Mouse (Mus musculus) heart, adult 8-10 months (tissue): Measurements from ENCODE around the gene Usp29. TPM values are rescaled to one million over a fixed set of nuclear protein-coding genes. Genes with fewer than 3 reads are reported as not detected.
A peak's percentile ranks its signal among the peaks of the same experiment; 100 is the strongest.

Experiments used
- DNase-seq: peaks from one replicate; pipeline ENCODE4 v3.0.0; 2022; ENCODE audit warnings: low spot score
- total RNA-seq, 4 experiments: library from RNA; stranded (reverse); gene quantifications; 2 replicates each; pipeline ENCODE4 v1.2.4; 2022

The Usp29 gene
- total RNA-seq, 4 experiments from 2014 or later = not detected

DNA sequence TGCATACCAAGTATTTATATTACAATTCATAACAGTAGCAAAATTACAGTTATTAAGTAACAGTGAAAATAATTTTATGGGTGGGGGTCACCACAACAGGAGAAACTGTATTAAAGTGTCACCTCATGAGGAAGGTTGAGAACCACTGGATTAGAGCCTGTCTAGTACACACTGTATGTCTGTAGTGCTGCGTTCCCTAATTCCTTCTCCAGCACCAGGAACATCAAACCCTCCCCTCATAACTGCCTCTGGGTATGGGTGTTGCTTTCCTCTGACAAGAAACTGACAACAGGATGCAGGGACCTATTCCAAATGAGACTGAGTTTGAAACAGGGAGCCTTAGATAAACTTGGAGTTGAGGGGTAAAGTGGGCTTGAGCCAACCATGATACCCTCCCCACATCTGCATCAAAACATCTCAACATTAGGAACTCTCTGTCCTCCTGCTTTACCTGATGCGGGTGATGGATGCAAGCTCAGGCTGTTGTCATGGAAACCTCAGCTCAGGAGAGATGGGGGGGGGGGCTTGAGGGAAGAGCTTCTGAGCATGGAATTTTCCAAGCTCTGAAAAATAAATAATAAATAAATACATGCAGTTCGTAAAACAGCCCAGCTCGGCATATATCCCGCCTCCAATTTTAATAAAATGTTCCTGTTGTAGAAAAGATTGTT is 86.5 kb downstream of the Usp29 start:
- DNase-seq = no peak

DNA sequence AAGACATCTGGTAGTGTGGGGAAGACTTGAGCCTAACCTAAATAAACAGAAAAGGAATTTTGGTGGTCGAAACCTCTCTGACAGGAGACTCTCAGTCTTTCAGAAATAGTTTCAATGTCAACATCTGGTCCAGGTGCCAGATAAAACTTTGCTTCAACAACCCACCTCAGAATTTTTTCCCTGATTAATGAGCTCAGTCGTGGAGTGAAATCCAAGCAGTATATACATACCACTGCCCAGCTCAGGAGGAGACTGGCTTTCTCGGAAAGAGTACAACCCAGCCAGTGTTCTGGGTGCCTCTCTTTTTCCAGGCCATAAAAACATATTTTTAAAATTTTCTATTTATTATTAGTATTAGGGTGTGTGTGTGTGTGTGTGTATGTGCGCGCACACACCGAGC is 89.9 kb downstream of the Usp29 start:
- no peak for DNase-seq

DNA sequence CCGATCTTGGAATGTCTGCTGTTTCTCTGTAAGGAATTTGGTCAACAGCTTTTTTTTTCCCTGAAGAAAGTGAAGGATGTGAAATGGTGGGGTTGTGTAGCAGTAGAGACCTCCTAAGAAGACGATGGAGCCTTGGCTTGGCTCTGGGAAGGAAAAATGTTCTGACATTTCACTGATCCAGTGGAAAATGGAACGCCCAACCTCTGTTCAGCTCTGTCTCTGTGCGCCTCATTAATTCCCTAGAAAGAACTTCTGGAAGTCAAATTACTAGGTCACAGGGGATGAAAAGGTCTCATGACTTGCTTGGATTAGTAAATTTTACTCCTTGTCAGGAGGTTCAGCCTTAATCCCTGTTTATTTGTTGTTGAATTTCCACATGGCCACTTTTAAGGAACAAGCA is 92.3 kb downstream of the Usp29 start:
- no peak for DNase-seq

DNA sequence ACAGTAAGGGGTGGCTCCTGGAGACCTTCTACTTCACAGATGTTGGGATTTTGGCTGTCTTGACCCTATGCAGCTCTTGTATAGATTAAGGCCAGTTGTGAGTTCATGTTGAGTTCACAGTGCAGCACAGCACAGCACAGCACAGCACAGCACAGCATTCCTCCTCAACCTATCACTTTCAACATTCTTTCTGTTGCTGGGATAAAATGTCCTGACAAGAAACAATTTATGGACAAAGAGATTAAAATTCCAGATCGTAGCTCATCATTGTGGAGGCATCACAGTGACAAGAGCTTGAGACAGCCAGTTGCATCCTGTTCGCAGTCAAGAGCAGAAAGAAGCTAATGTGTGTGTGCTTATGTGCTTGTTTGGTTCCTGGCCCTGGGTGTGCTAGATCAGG is 93.3 kb downstream of the Usp29 start:
- DNase-seq = no peak

DNA sequence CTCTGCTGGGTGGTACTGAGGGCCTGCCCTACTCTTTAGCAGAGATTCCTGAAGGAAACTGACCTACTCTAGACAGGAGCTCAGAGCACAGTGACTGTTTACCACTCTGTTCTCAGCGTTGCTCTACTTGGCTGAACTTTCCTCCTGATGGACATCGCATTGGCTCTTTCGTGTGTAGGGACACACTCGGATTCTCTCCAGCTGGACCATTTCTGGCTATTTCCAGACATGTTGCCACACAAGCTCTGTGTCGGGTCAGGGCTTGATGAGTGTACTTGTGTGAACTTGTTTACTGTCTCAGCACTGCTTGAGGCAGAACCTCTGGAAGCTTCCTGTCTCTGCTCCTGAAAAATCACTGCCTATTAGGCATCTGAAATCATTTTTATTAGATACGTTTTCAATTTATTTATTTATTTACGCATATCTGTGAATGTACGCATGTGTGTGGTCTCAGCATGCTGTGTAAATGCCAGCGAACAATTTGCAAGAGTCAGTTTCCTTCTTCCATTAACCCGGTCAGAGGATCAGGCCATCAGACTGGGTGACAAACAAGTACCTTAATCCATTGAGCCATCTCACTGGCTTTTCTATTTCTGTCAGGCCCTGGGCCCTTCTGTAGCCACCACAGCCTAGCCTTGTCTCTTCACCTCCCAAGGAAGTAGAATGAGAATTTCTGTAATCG is 95.7 kb downstream of the Usp29 start:
- peak; percentile 36 for DNase-seq

DNA sequence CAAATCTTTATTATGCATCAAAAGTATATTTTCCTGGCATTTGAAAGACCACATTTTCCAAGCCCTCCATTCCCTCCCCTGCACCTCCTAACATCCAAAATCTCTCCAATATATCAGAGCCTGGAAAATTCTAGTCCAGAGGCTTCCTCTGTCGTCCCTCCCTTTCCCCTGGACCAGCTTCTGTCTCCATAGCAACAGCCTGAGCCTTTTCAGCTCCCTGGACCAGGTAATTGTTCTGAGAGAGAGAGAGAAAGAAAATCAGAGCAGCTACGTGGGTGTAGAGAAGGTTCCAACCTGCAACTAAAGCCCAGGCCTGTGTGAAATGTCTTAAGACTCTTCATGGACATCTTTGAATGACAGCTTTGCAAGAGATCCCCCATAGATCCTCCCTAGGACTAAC is 98.8 kb downstream of the Usp29 start:
- no peak for DNase-seq

DNA sequence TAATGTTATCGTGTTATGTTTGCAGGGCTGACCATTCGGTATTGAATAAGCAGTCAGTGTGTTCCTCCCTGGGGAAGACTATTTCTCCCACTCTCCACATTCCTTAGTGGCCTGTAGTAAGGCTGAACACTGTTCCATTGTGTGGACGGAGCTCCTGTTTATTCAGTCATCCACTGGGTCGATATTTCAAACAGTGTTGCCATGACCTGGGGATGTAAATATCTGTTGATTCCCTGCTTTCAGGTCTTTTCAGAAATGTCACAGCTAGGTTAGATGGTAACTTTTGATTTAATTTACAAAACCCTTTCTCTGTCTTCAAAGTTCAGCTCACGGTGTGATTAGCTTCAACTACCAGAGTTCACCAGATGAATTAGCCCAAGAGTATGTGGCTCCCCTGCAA is 104.6 kb downstream of the Usp29 start:
- no peak for DNase-seq

DNA sequence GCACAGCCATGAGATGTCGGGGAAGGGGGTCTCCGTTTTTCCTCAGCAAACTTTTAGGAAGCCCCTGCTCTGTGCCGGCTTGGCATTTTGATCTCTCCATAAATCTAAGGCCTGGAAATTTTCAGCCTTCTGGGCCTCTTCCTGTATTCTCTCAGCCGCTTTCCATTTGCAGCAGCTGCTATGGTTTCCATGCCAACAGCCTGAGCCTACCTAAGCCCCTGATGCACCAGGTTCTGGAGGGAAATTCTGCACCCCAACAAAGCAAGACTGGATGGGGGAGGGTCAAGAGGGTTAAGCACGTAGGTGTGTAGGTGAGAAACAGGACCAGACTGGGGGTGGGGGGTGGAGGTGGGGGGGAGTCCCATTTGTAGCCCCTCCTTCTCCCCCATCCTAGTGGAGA is 105.0 kb downstream of the Usp29 start:
- no peak for DNase-seq

DNA sequence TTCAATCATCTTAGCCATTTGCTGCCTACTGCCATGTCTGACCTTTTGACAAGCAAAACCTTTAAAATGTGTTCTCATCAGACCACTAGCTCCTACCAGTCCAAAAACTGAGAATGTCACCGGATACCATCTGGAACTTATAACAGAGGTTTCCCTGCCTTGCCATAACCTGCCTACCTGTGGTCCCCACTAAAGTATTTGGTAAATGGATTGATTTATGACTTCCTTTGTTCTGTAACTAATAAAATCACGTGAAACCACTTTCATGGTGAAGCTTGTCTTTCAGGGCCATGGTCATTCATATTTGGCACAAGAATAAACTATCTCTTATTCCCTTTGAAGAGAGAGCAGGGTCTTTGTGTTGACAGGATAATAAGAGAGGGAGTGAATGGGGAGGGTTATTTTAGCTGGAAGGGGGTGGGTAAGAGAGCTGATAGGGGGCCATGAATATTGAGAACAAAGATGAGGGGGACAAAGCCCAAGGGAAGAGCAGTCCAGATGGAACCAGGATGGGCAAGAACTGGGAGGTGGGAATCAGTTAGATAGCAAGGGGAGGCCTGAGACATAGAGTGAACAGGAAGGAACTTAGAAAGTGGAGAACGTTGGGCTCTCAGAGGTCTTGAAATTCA is 107.0 kb downstream of the Usp29 start:
- DNase-seq = no peak

DNA sequence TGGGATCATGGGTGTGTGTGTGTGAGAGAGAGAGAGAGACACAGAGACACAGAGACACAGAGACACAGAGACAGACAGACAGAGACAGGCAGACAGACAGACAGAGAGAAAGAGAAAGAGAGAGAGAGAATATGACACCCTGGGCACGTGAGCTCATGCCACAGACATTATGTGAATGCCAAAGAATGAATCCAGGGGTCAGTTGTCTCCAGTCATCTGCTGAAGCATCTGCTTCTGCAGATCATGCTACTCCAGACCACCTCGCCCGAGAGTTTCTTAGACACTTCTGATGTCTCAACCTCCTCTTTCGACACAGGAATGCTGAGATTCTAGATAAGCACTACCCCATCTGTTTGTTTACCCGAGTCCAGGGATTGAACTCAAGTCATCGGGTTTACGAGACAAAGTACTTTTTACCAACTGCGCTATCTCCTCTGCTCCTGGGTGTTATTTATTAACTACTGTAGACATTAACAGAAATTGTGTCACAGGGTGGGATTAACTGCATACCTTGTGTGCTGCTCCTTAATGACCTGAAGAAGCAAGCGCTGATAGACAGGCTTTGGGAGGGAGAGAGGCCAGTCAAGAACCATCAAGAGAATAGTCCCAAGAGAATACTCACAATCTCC is 107.7 kb downstream of the Usp29 start:
- DNase-seq = no peak

DNA sequence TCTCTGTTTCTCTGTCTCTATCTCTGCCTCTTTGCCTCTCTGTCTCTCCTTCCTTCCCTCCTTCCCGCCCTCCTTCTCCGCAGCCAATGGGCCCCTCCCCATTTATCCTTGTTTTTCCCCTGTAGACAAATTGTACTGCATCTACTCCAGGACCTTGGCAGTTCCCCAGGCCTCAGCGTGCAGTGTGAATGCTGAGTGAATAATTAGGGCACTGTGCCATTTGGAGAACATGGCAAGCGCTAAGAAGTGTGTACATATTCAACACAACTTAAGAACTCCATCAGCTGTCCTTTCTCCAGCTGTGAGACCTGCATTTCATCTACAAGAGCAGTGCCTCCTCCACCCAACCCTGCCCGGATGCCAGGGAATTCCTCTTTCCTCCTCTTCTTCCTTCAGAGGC is 110.5 kb downstream of the Usp29 start:
- no peak for DNase-seq

DNA sequence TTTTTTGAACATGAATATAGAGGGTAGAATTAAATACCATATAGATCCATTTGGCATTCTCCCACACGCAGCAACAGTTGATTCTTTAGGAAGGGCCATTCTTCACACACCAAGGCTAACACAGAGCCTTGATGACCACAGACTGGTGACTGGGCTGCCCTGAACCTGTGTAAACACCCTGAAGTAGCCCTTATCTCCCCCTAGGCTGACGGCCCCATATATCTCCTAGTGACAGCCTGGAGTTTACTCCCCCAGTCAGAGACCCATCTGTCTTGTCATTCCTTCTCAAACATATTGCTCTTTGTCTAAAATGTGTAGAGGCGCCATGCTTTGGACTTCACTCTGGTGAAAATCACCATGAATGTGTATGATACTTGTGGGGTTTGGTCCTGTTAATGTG is 119.1 kb downstream of the Usp29 start:
- DNase-seq = no peak

DNA sequence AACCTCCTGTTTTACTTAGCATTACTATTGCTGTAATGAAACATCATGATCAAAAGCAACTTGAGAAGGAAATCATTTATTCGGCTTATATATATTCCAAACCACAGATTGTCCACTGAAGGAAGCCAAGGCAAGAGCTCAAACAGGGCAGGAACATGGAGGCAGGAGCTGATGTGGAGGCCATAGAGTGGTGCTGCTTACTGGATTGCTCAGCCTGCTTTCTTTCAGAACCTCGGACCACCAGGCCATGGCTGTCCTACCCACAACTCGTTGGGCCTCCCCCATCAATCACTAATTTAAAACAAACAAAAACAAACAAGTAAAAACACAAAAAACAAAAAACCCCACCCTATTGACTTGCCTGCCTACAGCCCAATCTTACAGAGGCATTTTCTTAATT is 119.9 kb downstream of the Usp29 start:
- DNase-seq = no peak

DNA sequence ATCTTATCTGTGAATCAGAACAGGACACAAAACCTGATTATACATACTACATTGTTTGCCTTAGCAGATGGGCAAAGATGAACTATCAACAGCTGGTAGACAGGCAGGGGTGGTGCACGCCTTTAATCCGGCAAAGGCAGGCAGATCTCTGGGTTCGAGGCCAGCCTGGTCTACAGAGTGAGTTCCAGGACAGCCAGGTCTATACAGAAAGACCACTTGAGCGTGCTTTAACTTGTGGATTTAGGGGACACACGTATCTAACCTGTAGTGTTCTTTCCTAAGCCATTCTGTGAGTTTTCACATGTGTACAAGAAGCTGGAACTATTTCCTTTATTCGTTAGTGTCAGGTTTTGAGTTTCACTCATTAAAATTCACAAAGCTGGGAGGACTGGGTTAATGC is 120.9 kb downstream of the Usp29 start:
- no peak for DNase-seq

DNA sequence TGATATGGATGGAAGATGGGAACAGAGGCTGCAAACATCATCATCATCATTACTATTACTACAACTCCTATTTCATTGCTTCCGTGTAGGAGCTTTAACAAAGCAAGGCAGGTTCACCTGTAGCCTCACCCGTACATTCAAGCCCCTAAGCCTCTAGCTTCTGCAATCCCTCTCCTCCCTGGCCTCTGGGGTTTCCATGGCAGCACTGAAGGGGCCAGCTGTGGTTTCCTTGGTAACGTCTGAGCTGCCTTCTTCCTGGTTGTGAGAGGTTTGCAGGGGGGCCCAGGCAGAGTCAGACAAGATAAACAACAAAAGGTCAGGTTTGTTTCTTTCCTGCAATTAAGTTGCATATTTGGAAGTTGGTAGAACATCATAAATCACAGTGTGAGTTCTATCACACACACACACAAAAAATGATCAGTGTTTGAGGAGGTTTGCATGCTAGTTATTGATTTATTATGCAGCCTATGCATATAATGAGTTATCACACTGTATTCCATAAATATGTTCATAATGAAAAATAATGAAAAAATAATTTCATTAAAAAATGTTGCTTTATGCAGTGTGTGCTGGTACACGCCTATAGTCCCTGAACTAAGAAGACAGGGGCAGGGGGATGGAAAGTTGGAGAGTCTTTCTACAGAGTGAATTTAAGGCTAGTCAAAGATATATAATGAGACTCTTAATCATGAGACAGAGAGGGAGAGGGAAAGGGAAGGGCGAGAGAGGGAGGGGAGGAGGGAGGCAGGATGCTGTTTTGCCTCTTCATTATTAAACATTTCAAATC is 121.5 kb downstream of the Usp29 start:
- no peak for DNase-seq

DNA sequence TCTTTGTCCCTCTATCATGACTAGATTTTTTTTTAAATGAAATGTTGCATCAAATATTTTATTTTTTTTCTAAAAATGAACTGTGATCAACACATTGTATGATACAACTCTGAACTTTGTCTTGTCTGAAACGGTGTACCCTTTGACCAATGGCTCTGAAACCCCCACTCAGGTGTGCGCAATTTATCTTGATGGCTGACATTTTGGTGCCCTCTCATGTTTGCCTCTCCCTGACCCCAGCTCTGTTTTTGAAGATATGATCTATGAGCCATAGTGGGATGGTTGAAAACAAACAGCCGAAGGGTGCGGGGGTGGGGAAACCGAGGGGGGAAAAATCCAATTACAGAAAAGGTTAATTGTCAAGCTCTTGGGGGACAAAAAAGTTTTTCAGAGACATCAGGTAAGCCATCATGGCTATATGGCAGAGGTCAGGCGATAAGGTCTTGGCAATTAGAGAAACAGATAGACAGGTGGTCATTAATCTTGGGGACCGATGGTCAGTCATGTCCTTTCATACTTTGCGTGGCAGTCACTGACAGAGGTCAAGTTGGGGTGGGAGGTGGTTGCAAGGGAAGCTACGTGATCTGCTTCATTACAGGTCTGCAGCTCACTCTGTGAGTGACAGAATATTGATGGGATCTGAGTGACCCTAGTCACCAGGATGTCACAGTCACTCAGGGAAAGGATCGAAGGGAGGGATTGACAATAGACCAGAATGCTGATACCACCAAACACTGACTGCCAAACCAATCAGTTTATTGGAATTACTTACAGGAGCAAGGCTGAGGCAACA is 125.4 kb downstream of the Usp29 start:
- DNase-seq = no peak

DNA sequence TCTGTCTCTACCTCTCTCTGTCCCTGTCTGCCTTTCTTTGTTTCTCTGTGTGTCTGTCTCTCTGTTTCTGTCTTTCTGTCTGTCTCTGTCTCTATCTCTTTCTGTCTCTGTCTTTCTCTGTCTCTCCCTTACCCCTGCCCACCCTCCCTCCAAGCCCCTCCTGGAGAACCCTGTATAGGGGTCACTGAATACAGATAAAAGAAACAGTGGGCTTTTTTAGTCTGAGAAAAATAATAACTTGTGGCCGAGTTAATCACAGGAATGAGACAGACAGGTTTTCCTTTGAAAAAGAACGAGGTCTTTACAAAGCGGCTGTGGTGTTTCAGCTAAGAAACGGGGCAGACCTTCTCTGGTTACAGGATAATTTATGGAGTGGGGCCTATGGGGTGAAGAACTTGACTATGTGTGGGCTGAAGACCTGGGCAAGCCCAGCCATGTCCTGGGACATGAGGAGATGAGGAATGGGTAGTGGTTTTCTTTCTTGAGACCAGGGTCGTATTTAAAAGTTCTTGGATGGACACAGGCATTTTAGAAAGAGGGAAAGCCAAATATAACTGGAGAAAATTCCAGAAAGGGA is 128.4 kb downstream of the Usp29 start:
- DNase-seq = no peak

DNA sequence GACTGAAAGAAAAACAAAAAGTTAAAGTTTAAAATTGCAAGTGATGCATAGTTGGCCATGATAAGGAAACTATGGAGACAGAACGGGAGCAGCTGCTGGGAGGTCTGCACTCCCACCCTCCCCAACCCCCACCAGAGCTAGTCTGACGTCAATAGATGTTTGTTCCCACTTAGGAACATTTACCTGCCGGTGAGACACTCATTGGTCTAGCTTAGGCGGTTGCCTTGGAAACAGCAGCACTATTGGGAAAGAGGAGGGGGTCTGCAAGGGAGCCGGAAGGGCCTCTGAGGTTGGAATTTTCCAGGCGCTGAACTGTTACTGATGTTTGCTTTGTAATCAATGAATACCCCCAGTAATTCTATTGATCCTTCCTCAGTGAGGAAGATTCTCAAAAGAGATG is 130.3 kb downstream of the Usp29 start:
- no peak for DNase-seq

DNA sequence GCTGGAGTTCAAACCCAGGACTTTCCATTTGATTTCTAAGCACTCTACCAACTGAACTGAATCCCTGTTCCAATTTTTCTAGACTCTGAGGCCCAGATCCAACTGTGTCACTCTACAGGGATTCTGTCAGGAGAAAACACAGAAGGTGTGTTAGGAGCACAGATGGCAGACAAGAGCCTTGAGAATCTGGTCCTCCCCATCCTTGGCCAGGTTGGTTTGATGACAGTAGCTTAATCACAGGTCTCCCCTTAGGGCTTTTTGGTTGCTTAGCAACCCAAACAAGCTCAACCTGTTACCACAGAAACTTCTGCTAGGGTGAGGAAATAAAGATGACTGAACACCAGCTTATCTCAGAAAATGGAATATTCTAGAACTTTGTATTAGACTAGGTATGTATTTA is 136.0 kb downstream of the Usp29 start:
- DNase-seq = no peak

DNA sequence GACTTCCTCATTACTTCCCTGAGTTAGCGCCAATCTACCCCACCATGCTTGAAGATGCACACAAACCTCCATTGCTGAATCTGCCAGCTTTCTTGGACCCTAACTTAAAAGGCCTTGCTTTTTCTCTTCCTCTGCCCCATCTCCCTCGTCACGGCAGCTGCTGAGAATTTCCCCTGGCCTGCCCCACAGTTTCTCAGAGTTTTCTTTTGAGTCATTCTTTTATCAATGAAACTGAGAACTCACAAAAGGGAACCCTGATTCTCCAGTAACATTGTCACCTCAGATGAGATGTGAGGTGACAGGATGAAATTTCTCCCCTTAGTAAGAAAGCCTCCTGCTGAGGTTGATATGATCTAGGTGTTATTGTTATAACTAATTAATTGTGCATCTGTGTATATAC is 138.5 kb downstream of the Usp29 start:
- DNase-seq = no peak

DNA sequence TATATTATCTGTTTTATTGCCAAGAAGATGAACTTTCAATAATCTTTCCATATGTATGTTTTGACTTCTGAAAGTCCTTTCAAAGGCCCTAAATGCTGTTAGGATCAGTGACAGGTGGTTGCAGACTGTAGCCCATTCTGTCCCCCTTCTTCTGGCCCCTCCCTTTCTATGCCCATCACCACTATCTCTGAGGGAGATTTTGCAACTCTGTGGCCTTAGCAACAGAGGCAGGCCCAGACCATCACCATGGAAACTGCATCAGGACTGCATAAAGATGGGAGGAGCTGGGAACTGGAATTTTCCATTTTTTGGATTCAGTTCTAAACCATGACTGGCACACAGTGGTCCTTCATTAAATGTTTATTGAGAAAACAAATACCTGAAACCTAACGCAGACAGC is 139.2 kb downstream of the Usp29 start:
- DNase-seq = no peak
